Mouse (Mus musculus) CH12.LX (cell line): Measurements from ENCODE around the gene Mrps18c. TPM values are rescaled to one million over a fixed set of nuclear protein-coding genes. Genes with fewer than 3 reads are reported as not detected.
A peak's percentile ranks its signal among the peaks of the same experiment; 100 is the strongest.

ENCODE experiments used
- DNase-seq: peaks from one replicate; pipeline ENCODE4 v3.0.0-alpha.2; 2013; ENCODE audit errors: extremely low read depth
- H3K27ac ChIP-seq: 2 replicates; pipeline ENCODE4 v1.5.1; 2012; ENCODE audit warnings: low read depth, mild to moderate bottlenecking, control low read depth, moderate library complexity; ENCODE audit not compliant: insufficient read depth
- H3K27me3 ChIP-seq: replicated peaks from 2 replicates; pipeline ENCODE3; 2012; ENCODE audit warnings: inconsistent platforms
- H3K36me3 ChIP-seq, 2 experiments: replicated peaks in 1 of 2; 2 replicates each; pipeline versions ENCODE3 to v1.6.1; 2012; ENCODE audit warnings: inconsistent platforms in 1 of 2, low read length in 1 of 2, mild to moderate bottlenecking in 1 of 2, mixed read lengths in 1 of 2, moderate library complexity in 1 of 2; ENCODE audit not compliant: control insufficient read depth in 1 of 2, insufficient read depth in 1 of 2
- H3K4me1 ChIP-seq, 2 experiments: 2 replicates each; pipeline ENCODE4 v1.6.1; 2012; ENCODE audit warnings: inconsistent platforms in 1 of 2, moderate library complexity in 1 of 2; ENCODE audit not compliant: insufficient read depth in 2 of 2, control insufficient read depth in 1 of 2
- H3K4me2 ChIP-seq: 2 replicates; pipeline ENCODE4 v1.6.1; 2012; ENCODE audit warnings: low read depth, mild to moderate bottlenecking, control low read depth; ENCODE audit not compliant: poor library complexity, insufficient read depth, severe bottlenecking
- H3K4me3 ChIP-seq, 3 experiments: fragments of 150-350 bp in 1 of 3; sonication (generic) in 1 of 3; replicated peaks in 1 of 3; 2 replicates each; pipeline versions ENCODE3 to v1.5.1; 2011 to 2012; ENCODE audit warnings: low read depth in 2 of 3, low read length in 2 of 3, mild to moderate bottlenecking in 2 of 3, moderate library complexity in 2 of 3, control low read depth in 1 of 3, improper control_type of control experiment in 1 of 3, inconsistent platforms in 1 of 3, mixed read lengths in 1 of 3; ENCODE audit not compliant: poor library complexity in 1 of 3
- H3K79me2 ChIP-seq: replicated peaks from 2 replicates; pipeline ENCODE4 v1.6.1; 2012; ENCODE audit warnings: mild to moderate bottlenecking, moderate library complexity; ENCODE audit not compliant: control insufficient read depth, poor library complexity, insufficient read depth, severe bottlenecking; ENCODE audit errors: extremely low read depth
- H3K9ac ChIP-seq: 2 replicates; pipeline ENCODE4 v1.6.1; 2012; ENCODE audit warnings: low read depth, mild to moderate bottlenecking, control low read depth, moderate library complexity; ENCODE audit not compliant: insufficient read depth
- H3K9me3 ChIP-seq: replicated peaks from 2 replicates; pipeline ENCODE3; 2012; ENCODE audit warnings: low read length, inconsistent platforms, mixed read lengths
- BHLHE40 ChIP-seq: IDR thresholded peaks from 2 replicates; pipeline ENCODE4 v1.6.1; 2011; ENCODE audit warnings: mild to moderate bottlenecking, low read depth, low read length, improper control_type of control experiment
- CHD1 ChIP-seq: IDR thresholded peaks from 2 replicates; pipeline ENCODE4 v1.6.1; 2012; ENCODE audit warnings: low read depth, low read length, improper control_type of control experiment, inconsistent platforms
- CHD2 ChIP-seq: IDR thresholded peaks from 2 replicates; pipeline ENCODE4 v1.6.1; 2011; ENCODE audit warnings: low read length, improper control_type of control experiment
- E2F4 ChIP-seq: IDR thresholded peaks from 2 replicates; pipeline ENCODE4 v1.6.1; 2011; ENCODE audit warnings: low read depth, low read length, improper control_type of control experiment; ENCODE audit not compliant: insufficient replicate concordance
- ELF1 ChIP-seq: IDR thresholded peaks from 2 replicates; pipeline ENCODE4 v1.6.1; 2014; ENCODE audit warnings: low read depth, mild to moderate bottlenecking, inconsistent platforms, low read length, improper control_type of control experiment
- EP300 ChIP-seq: IDR thresholded peaks from 2 replicates; pipeline ENCODE4 v1.6.1; 2011; ENCODE audit warnings: low read length, improper control_type of control experiment
- ETS1 ChIP-seq: conservative IDR thresholded peaks from 2 replicates; pipeline ENCODE4 v1.6.1; 2012; ENCODE audit warnings: low read depth, mild to moderate bottlenecking, inconsistent platforms, low read length, improper control_type of control experiment, moderate library complexity
- JUN ChIP-seq: IDR thresholded peaks from 2 replicates; pipeline ENCODE4 v1.6.1; 2011; ENCODE audit warnings: low read depth, mild to moderate bottlenecking, low read length, improper control_type of control experiment, moderate library complexity; ENCODE audit not compliant: insufficient read depth
- KAT2A ChIP-seq: IDR thresholded peaks from 2 replicates; pipeline ENCODE4 v1.6.1; 2012; ENCODE audit warnings: low read length, improper control_type of control experiment, inconsistent platforms; ENCODE audit not compliant: insufficient replicate concordance
- MAFK ChIP-seq: IDR thresholded peaks from 2 replicates; pipeline ENCODE4 v1.6.1; 2011; ENCODE audit warnings: low read length, improper control_type of control experiment; ENCODE audit not compliant: insufficient replicate concordance
- MAZ ChIP-seq: IDR thresholded peaks from 2 replicates; pipeline ENCODE4 v1.6.1; 2012; ENCODE audit warnings: low read depth, mild to moderate bottlenecking, inconsistent platforms, low read length, improper control_type of control experiment, moderate library complexity
- MEF2A ChIP-seq: IDR thresholded peaks from 2 replicates; pipeline ENCODE4 v1.6.1; 2014; ENCODE audit warnings: low read depth, mild to moderate bottlenecking, inconsistent platforms, low read length, improper control_type of control experiment, borderline replicate concordance
- MYC ChIP-seq: IDR thresholded peaks from 2 replicates; pipeline ENCODE4 v1.6.1; 2011; ENCODE audit warnings: low read depth, mild to moderate bottlenecking, improper control_type of control experiment, low read length
- NRF1 ChIP-seq: IDR thresholded peaks from 2 replicates; pipeline ENCODE4 v1.6.1; 2014; ENCODE audit warnings: low read depth, mild to moderate bottlenecking, inconsistent platforms, low read length, improper control_type of control experiment, moderate library complexity
- PAX5 ChIP-seq: IDR thresholded peaks from 2 replicates; pipeline ENCODE4 v1.6.1; 2012; ENCODE audit warnings: low read length, inconsistent platforms, mixed read lengths
- POLR2A ChIP-seq: IDR thresholded peaks from 2 replicates; pipeline ENCODE4 v1.6.1; 2011; ENCODE audit warnings: low read depth, mild to moderate bottlenecking, improper control_type of control experiment, low read length
- POLR2AphosphoS2 ChIP-seq: IDR thresholded peaks from 2 replicates; pipeline ENCODE4 v1.6.1; 2011; ENCODE audit warnings: low read depth, low read length, improper control_type of control experiment
- RAD21 ChIP-seq: IDR thresholded peaks from 2 replicates; pipeline ENCODE4 v1.6.1; 2011; ENCODE audit warnings: low read depth, mild to moderate bottlenecking, low read length, improper control_type of control experiment, moderate library complexity
- RCOR1 ChIP-seq: conservative IDR thresholded peaks from 2 replicates; pipeline ENCODE4 v1.6.1; 2012; ENCODE audit warnings: low read depth, mild to moderate bottlenecking, inconsistent platforms, low read length, improper control_type of control experiment
- SIN3A ChIP-seq: IDR thresholded peaks from 2 replicates; pipeline ENCODE4 v1.6.1; 2012; ENCODE audit warnings: low read length, improper control_type of control experiment, inconsistent platforms
- TBP ChIP-seq: conservative IDR thresholded peaks from 2 replicates; pipeline ENCODE4 v1.6.1; 2011; ENCODE audit warnings: low read depth, low read length, improper control_type of control experiment
- TCF12 ChIP-seq: IDR thresholded peaks from 2 replicates; pipeline ENCODE4 v1.6.1; 2014; ENCODE audit warnings: low read depth, mild to moderate bottlenecking, inconsistent platforms, low read length, improper control_type of control experiment
- UBTF ChIP-seq: IDR thresholded peaks from 2 replicates; pipeline ENCODE4 v1.6.1; 2012; ENCODE audit warnings: low read depth, mild to moderate bottlenecking, inconsistent platforms, low read length, improper control_type of control experiment, moderate library complexity
- USF2 ChIP-seq: conservative IDR thresholded peaks from 2 replicates; pipeline ENCODE4 v1.6.1; 2011; ENCODE audit warnings: low read depth, low read length, improper control_type of control experiment
- ZC3H11A ChIP-seq: IDR thresholded peaks from 2 replicates; pipeline ENCODE4 v1.6.1; 2012; ENCODE audit warnings: low read depth, mild to moderate bottlenecking, inconsistent platforms, low read length, improper control_type of control experiment
- ZKSCAN1 ChIP-seq: IDR thresholded peaks from 2 replicates; pipeline ENCODE4 v1.6.1; 2012; ENCODE audit warnings: low read depth, inconsistent platforms, low read length, improper control_type of control experiment, borderline replicate concordance
- ZMIZ1 ChIP-seq: IDR thresholded peaks from 2 replicates; pipeline ENCODE4 v1.6.1; 2012; ENCODE audit warnings: low read depth, mild to moderate bottlenecking, inconsistent platforms, low read length, improper control_type of control experiment
- dilution Hi-C: fragments of 300-500 bp; cut with MboI; formaldehyde crosslinking; loops from 2 replicates; pipeline ENCODE4 v1.14.3; 2020; ENCODE audit warnings: low sequenced_read_pairs; ENCODE audit not compliant: extremely low pct_unique_long_range_greater_than_20kb, extremely low pct_ligation_motif_present
- in situ Hi-C: fragments of 300-500 bp; cut with MboI; formaldehyde crosslinking; loops from 3 replicates; pipeline ENCODE4 v1.14.3; 2019; ENCODE audit warnings: low sequenced_read_pairs, low pct_ligation_motif_present, low pct_unique_long_range_greater_than_20kb, mixed read lengths
- polyA plus RNA-seq: library from polyadenylated mRNA; unstranded; fragments of >175 nt; gene quantifications from 2 replicates; pipeline ENCODE4 v1.2.1, GENCODE M21; 2012; ENCODE audit warnings: low read depth; ENCODE audit not compliant: insufficient read length
- total RNA-seq, 2 experiments: library from RNA; depleted of rRNA; stranded (reverse); fragments of 300-350 nt in 1 of 2; fragments of >200 nt in 1 of 2; gene quantifications; 2 replicates each; pipeline ENCODE4 v1.2.3; 2012 to 2014

Gene Mrps18c
- total and polyA plus RNA-seq, 3 experiments = 87.2 to 216 (median 111) TPM

- in situ Hi-C loops = loop anchor here (5.0 kb wide), 1 partner anchor 67 kb away; no protein-coding TSS in a partner anchor
These were observed 47.0 kb downstream of the Mrps18c start, which contains the start of gene Gpat3 for GRCm38 (mm10) chr5:100845485-100845847. TSS of gene Gpat3 (plus strand) at chr5:100845713.

DNA sequence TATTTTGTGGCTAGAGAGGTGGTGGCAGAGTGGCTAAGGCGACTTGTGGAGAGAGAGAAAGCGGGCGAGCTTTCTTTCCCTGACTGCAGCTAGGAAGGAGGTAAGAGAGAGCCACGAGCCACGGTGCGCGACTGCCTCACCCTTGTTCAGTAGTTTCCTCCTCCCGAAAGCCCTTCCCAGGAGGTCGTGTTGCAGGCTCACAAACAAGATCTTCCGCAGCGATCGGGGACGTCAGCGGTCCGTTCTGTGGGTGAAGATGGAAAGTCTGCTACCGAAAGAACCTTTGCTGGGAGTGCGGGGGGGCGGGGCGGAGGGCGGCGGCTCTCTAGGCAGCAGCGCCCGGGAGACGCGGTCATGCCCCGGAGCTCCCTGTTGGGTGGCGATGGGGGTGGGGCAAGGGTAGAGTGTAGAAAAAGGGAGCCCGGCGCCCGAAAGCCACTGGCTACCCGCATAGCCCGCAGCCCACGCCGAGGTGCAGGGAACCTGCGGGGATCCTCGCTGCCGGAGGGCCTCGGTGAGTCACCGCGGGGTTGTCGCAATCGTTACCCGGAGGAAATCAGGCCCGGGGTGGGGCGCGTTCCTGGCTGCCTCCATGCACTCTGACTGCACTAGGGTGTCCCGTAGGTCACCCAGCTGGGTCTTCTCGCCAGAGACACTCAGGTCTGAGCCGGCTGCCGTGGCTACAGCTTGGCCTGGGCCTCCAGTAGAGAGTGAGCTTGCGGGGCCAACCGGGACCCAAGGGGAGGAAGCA is 47.6 kb downstream of the Mrps18c start:
- Histone ChIP-seq H3K4me3 (peak overlapping the region; percentile 55 to 72 (median 69)), H3K36me3 (no peaks in the 10 kb centered on the region), H3K9me3 (peaks cover 11% of the 10 kb centered on the region), H3K27me3 (peaks cover 21% of the 10 kb centered on the region), H3K4me2 (peak overlapping the region; percentile 66), H3K4me1 (peaks cover 0 to 11% of the 10 kb centered on the region in 2 experiments; a peak in 3 of 4 replicates), H3K79me2 (no peaks in the 10 kb centered on the region), H3K27ac (no peak overlapping the region), H3K9ac (peak overlapping the region; percentile 60)
- peak; percentile 52 for DNase-seq
- dilution Hi-C loops = no loop called here
- in situ Hi-C loops = loop anchor here (5.0 kb wide), 1 partner anchor 66 kb away; no protein-coding TSS in a partner anchor
- TF ChIP-seq ZC3H11A (no peak), KAT2A (no peak), POLR2A (no peak), JUN (no peak), TCF12 (peak; percentile 11; the same call in 1 of the 2 replicates), EP300 (no peak), PAX5 (no peak), USF2 (no peak), CHD2 (0 out of 2 replicates have a peak, but pooled peaks have one; percentile 48), SIN3A (peak; percentile 16; the same call in 1 of the 2 replicates), MEF2A (no peak), NRF1 (no peak), RCOR1 (no peak), UBTF (0 out of 2 replicates have a peak, but pooled peaks have one; percentile 65), ETS1 (no peak), ELF1 (no peak)

More at GRCm38 (mm10) chr5:100845485-100845847, 47.0 kb downstream of the Mrps18c start, which contains the start of gene Gpat3:
- no peaks in the 10 kb centered on the region for H3K79me2 ChIP-seq
- H3K9me3 ChIP-seq = peaks cover 11% of the 10 kb centered on the region
- peak within 1 kb of the TSS; percentile 55 to 72 (median 69) for H3K4me3 ChIP-seq
- peaks cover 0 to 11% of the 10 kb centered on the region in 2 experiments; a peak in 3 of 4 replicates for H3K4me1 ChIP-seq
- peaks cover 21% of the 10 kb centered on the region for H3K27me3 ChIP-seq
- H3K36me3 ChIP-seq = no peaks in the 10 kb centered on the region
- H3K4me2 ChIP-seq = peak within 1 kb of the TSS; percentile 66
- TF ChIP-seq RAD21 (no peak), ZKSCAN1 (no peak), MYC (no peak), ETS1 (no peak), BHLHE40 (no peak), TCF12 (no peak), E2F4 (no peak), ELF1 (no peak), EP300 (no peak), CHD2 (no peak), ZC3H11A (no peak), ZMIZ1 (no peak), MEF2A (no peak), MAFK (no peak), CHD1 (no peak), TBP (no peak), MAZ (no peak), POLR2AphosphoS2 (no peak)
- dilution Hi-C loops = no loop called here
- H3K27ac ChIP-seq = no peak within 1 kb of the TSS
- no peak for DNase-seq
- peak within 1 kb of the TSS; percentile 60 for H3K9ac ChIP-seq
